ENCODE assay signal across 8 mouse cellular contexts in the genomic region with DNA sequence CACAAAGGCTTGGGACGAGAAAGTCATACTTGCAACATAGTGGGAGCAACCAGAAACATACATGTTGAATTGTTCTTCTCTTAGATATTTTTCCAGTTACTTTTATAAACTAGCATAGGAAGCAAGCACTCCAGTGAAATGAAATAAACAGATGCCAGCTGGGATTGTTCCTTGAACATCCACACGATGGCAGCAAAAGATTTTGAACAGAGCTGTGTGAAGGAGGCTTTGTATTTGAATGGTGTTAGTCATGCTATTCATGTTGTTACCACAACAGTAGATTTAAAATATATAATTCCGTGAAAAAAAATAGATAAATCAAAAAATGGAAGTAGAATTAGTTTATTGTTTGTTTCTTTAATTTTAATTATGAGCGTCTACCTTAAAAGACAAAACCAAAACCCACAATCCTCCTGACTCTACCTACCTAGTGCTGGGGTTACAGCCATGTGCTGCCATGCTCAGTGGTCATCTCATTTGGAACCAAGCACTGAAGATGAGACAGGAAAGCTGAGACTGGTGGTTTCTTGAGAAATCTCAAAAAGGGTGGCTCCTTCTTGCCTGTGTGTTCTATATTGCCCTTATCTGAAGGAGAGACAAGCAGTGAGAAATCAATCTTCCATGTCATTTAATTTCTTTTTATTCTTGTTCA.
DNase-seq lines count a peak whose midpoint lies in the region; ATAC-seq and TF ChIP-seq lines count a peak whose summit lies in the region.

No protein-coding gene starts in this region.

- DNase-seq in liver = peak; percentile 14
- no peak for DNase-seq in liver, embryonic 11.5 days (ENCODE audit: low spot score)
- peak; percentile 60 for DNase-seq in brain, embryonic 18.5 days (ENCODE audit: low read depth, low spot score)
- DNase-seq in hindbrain, postnatal 0 days (ENCODE audit: low spot score) = peak; percentile 88
- DNase-seq in layer of hippocampus, postnatal 14 days (ENCODE audit: low spot score in 2 of 2) = peak; percentile 61 to 86
- DNase-seq in midbrain, embryonic 10.5 days (ENCODE audit: low spot score) = peak; percentile 54
- DNase-seq in testis, postnatal 10 days (ENCODE audit: low spot score) = peak; percentile 61

- WGBS in liver, embryonic 11.5 days = 19% methylated on average over 4 of the region's 4 CpGs
- WGBS in embryonic facial prominence, embryonic 15.5 days = 17% methylated on average over 4 of the region's 4 CpGs
- 19% methylated on average over 4 of the region's 4 CpGs for WGBS in hindbrain, postnatal 0 days
- 18% methylated on average over 4 of the region's 4 CpGs for WGBS in midbrain, embryonic 10.5 days

- H3K36me3 ChIP-seq in liver, embryonic 11.5 days (ENCODE audit: control insufficient read depth, insufficient read depth, low read length) = no peaks in the 10 kb centered on the region
- H3K36me3 ChIP-seq in embryonic facial prominence, embryonic 15.5 days = no peaks in the 10 kb centered on the region
- no peaks in the 10 kb centered on the region for H3K36me3 ChIP-seq in hindbrain, postnatal 0 days (ENCODE audit: insufficient read depth, low read length)
- H3K36me3 ChIP-seq in midbrain, embryonic 10.5 days = no peaks in the 10 kb centered on the region

- H3K9ac ChIP-seq in liver, embryonic 11.5 days (ENCODE audit: low read depth, low read length) = no peak overlapping the region
- H3K9ac ChIP-seq in embryonic facial prominence, embryonic 15.5 days = no peak overlapping the region
- H3K9ac ChIP-seq in hindbrain, postnatal 0 days (replicated peaks; ENCODE audit: low read length) = no peak overlapping the region

- no peak for ATAC-seq in liver, embryonic 11.5 days (replicated peaks; ENCODE audit: low FRiP score)
- ATAC-seq in embryonic facial prominence, embryonic 15.5 days (ENCODE audit: insufficient number of reproducible peaks, low FRiP score, low TSS enrichment, low read depth) = peak; percentile 51; the same call in 1 of the 2 replicates
- peak; percentile 79 for ATAC-seq in hindbrain, postnatal 0 days

- H3K4me3 ChIP-seq in liver, embryonic 11.5 days (ENCODE audit: low read depth, low read length) = no peak overlapping the region
- H3K4me3 ChIP-seq in embryonic facial prominence, embryonic 15.5 days (replicated peaks) = no peak overlapping the region
- H3K4me3 ChIP-seq in hindbrain, postnatal 0 days (ENCODE audit: low read length) = no peak overlapping the region
- H3K4me3 ChIP-seq in midbrain, embryonic 10.5 days = no peak overlapping the region

- H3K4me1 ChIP-seq in liver, embryonic 11.5 days (replicated peaks; ENCODE audit: control insufficient read depth, insufficient read depth, low read length) = no peaks in the 10 kb centered on the region
- H3K4me1 ChIP-seq in embryonic facial prominence, embryonic 15.5 days = no peaks in the 10 kb centered on the region
- H3K4me1 ChIP-seq in hindbrain, postnatal 0 days (ENCODE audit: insufficient read depth, low read length) = no peaks in the 10 kb centered on the region
- no peaks in the 10 kb centered on the region for H3K4me1 ChIP-seq in midbrain, embryonic 10.5 days

- no peak overlapping the region for H3K4me2 ChIP-seq in liver, embryonic 11.5 days
- H3K4me2 ChIP-seq in embryonic facial prominence, embryonic 15.5 days (replicated peaks) = no peak overlapping the region
- H3K4me2 ChIP-seq in hindbrain, postnatal 0 days (ENCODE audit: low read depth, low read length) = no peak overlapping the region

- H3K9me3 ChIP-seq in liver, embryonic 11.5 days (ENCODE audit: control insufficient read depth, low read length) = no peaks in the 10 kb centered on the region
- H3K9me3 ChIP-seq in embryonic facial prominence, embryonic 15.5 days (replicated peaks) = no peaks in the 10 kb centered on the region
- no peaks in the 10 kb centered on the region for H3K9me3 ChIP-seq in hindbrain, postnatal 0 days (ENCODE audit: low read length)
- no peaks in the 10 kb centered on the region for H3K9me3 ChIP-seq in midbrain, embryonic 10.5 days (replicated peaks)

- no peaks in the 10 kb centered on the region for H3K27me3 ChIP-seq in liver, embryonic 11.5 days (replicated peaks; ENCODE audit: control insufficient read depth, insufficient read depth, low read length)
- no peaks in the 10 kb centered on the region for H3K27me3 ChIP-seq in embryonic facial prominence, embryonic 15.5 days
- no peaks in the 10 kb centered on the region for H3K27me3 ChIP-seq in hindbrain, postnatal 0 days (ENCODE audit: insufficient read depth, low read length)
- H3K27me3 ChIP-seq in midbrain, embryonic 10.5 days (ENCODE audit: low read depth, poor library complexity, severe bottlenecking) = no peaks in the 10 kb centered on the region

- H3K27ac ChIP-seq in liver, embryonic 11.5 days (ENCODE audit: low read depth, low read length) = no peak overlapping the region
- H3K27ac ChIP-seq in embryonic facial prominence, embryonic 15.5 days (replicated peaks) = no peak overlapping the region
- H3K27ac ChIP-seq in hindbrain, postnatal 0 days = no peak overlapping the region
- no peak overlapping the region for H3K27ac ChIP-seq in midbrain, embryonic 10.5 days (replicated peaks)

- peak; percentile 86 for TF ChIP-seq CTCF in hindbrain, postnatal 0 days (IDR thresholded peaks at IDR 0.05; ENCODE audit: low read depth)
